Mouse (Mus musculus): ENCODE data around the gene Xaf1. TPM values are rescaled to one million over a fixed set of nuclear protein-coding genes. Genes with fewer than 3 reads are reported as not detected.

Gene Xaf1
- polyA plus RNA-seq, 1 experiment from 2014 or later = 4.9 TPM

GRCm38 (mm10) chr11:72308982-72309381 is 7.6 kb downstream of the Xaf1 start:
- Histone ChIP-seq H3K4me2 (replicated peaks; ENCODE audit: low read depth, low read length) (no peak overlapping the region), H3K9me3 (ENCODE audit: low read length) (no peaks in the 10 kb centered on the region), H3K4me3 (ENCODE audit: low read length) (no peak overlapping the region), H3K36me3 (ENCODE audit: insufficient read depth, low read length) (no peaks in the 10 kb centered on the region), H3K9ac (replicated peaks; ENCODE audit: low read length) (no peak overlapping the region), H3K4me1 (ENCODE audit: insufficient read depth, low read length) (no peaks in the 10 kb centered on the region), H3K27me3 (ENCODE audit: insufficient read depth, low read length) (peaks cover 5% of the 10 kb centered on the region), H3K27ac (ENCODE audit: low read length) (no peak overlapping the region)
- no peak for ATAC-seq (ENCODE audit: low FRiP score, low TSS enrichment)
- 42% methylated on average over 2 of the region's 2 CpGs for WGBS

GRCm38 (mm10) chr11:72310491-72310890 is 9.1 kb downstream of the Xaf1 start:
- Histone ChIP-seq H3K4me2 (replicated peaks; ENCODE audit: low read depth, low read length) (no peak overlapping the region), H3K27me3 (ENCODE audit: insufficient read depth, low read length) (peaks cover 19% of the 10 kb centered on the region), H3K27ac (ENCODE audit: low read length) (no peak overlapping the region), H3K36me3 (ENCODE audit: insufficient read depth, low read length) (no peaks in the 10 kb centered on the region), H3K4me3 (ENCODE audit: low read length) (no peak overlapping the region), H3K4me1 (ENCODE audit: insufficient read depth, low read length) (no peaks in the 10 kb centered on the region), H3K9me3 (ENCODE audit: low read length) (no peaks in the 10 kb centered on the region), H3K9ac (replicated peaks; ENCODE audit: low read length) (no peak overlapping the region)
- WGBS = 76% methylated on average over 4 of the region's 4 CpGs
- ATAC-seq (ENCODE audit: low FRiP score, low TSS enrichment) = no peak

GRCm38 (mm10) chr11:72311355-72312001 is 10.0 kb downstream of the Xaf1 start:
- no peak for ATAC-seq (ENCODE audit: low FRiP score, low TSS enrichment)
- no peak overlapping the region for H3K4me2 ChIP-seq (replicated peaks; ENCODE audit: low read depth, low read length)
- no peaks in the 10 kb centered on the region for H3K4me1 ChIP-seq (ENCODE audit: insufficient read depth, low read length)
- peaks cover 21% of the 10 kb centered on the region for H3K27me3 ChIP-seq (ENCODE audit: insufficient read depth, low read length)
- no peak overlapping the region for H3K4me3 ChIP-seq (ENCODE audit: low read length)
- H3K9ac ChIP-seq (replicated peaks; ENCODE audit: low read length) = no peak overlapping the region
- no peak overlapping the region for H3K27ac ChIP-seq (ENCODE audit: low read length)
- WGBS = 82% methylated on average over 10 of the region's 10 CpGs
- H3K36me3 ChIP-seq (ENCODE audit: insufficient read depth, low read length) = no peaks in the 10 kb centered on the region
- no peaks in the 10 kb centered on the region for H3K9me3 ChIP-seq (ENCODE audit: low read length)

- Histone ChIP-seq H3K27ac (ENCODE audit: low read length) (no peak within 1 kb of the TSS), H3K4me1 (ENCODE audit: insufficient read depth, low read length) (no peaks in the 10 kb centered on the region), H3K4me3 (ENCODE audit: low read length) (peak within 1 kb of the TSS; percentile 28), H3K27me3 (ENCODE audit: insufficient read depth, low read length) (peaks cover 21% of the 10 kb centered on the region), H3K9me3 (ENCODE audit: low read length) (no peaks in the 10 kb centered on the region), H3K36me3 (ENCODE audit: insufficient read depth, low read length) (no peaks in the 10 kb centered on the region), H3K9ac (replicated peaks; ENCODE audit: low read length) (0 out of 2 replicates have a peak within 1 kb of the TSS, but pooled peaks have one; percentile 3), H3K4me2 (replicated peaks; ENCODE audit: low read depth, low read length) (peak within 1 kb of the TSS; percentile 51)
- 11% methylated on average over 41 of the region's 42 CpGs for WGBS
- ATAC-seq (ENCODE audit: low FRiP score, low TSS enrichment) = peak; percentile 46; the same call in 1 of the 2 replicates
Measured at GRCm38 (mm10) chr11:72314151-72314895, 12.9 kb downstream of the Xaf1 start, which contains the start of gene Fbxo39. Gene Fbxo39, plus strand, starts transcription at chr11:72314444.

DNA sequence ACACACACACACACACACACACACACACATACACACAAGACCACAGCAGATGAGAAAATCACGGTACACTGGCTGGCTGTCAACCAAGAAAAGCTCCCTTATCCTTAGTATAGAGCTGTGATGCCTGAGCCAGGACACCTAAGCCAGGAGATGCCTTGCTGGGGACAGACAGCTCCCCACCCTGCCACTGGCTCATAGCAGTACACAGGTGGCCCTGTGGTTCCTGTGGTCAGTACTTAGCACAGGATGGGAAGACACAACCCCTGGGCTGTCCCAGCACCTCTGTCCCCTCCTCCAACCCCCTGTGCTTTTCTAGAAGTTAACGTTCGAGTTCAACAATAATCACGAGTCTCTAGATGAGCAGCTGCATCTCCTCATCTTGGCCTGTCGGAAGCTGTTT is 16.6 kb downstream of the Xaf1 start:
- H3K4me1 ChIP-seq (ENCODE audit: insufficient read depth, low read length) = no peaks in the 10 kb centered on the region
- WGBS = 47% methylated on average over 5 of the region's 5 CpGs
- ATAC-seq (ENCODE audit: low FRiP score, low TSS enrichment) = no peak

DNA sequence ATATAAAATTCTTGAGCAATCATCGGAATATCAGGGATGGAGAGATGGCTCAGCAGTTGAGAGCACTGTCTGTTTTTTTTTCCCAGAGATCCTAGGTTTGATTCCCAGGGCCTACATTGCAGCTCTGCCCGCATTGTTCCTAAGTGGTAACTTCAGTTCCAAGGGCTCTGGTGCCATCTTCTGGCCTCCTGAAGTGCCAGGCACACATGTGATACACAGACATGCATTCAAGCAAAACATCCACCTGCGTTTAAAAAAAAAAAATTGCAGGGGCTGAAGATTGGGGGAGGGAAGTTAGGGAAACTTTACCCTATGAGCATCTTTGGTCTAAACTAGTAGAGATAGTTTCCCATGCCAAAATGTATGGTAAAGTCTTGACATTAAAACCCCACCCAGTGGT is 23.0 kb downstream of the Xaf1 start:
- no peaks in the 10 kb centered on the region for H3K27me3 ChIP-seq (ENCODE audit: insufficient read depth, low read length)
- no peak overlapping the region for H3K4me3 ChIP-seq (ENCODE audit: low read length)
- H3K9me3 ChIP-seq (ENCODE audit: low read length) = no peaks in the 10 kb centered on the region
- no peak overlapping the region for H3K27ac ChIP-seq (ENCODE audit: low read length)
- ATAC-seq (ENCODE audit: low FRiP score, low TSS enrichment) = no peak
- 69% methylated on average over 3 of the region's 3 CpGs for WGBS
- no peaks in the 10 kb centered on the region for H3K4me1 ChIP-seq (ENCODE audit: insufficient read depth, low read length)
- no peak overlapping the region for H3K9ac ChIP-seq (replicated peaks; ENCODE audit: low read length)
- no peaks in the 10 kb centered on the region for H3K36me3 ChIP-seq (ENCODE audit: insufficient read depth, low read length)
- no peak overlapping the region for H3K4me2 ChIP-seq (replicated peaks; ENCODE audit: low read depth, low read length)

More for the DNA sequence above, 16.6 kb downstream of the Xaf1 start:
- H3K9me3 ChIP-seq (ENCODE audit: low read length) = no peaks in the 10 kb centered on the region
- peaks cover 21% of the 10 kb centered on the region for H3K27me3 ChIP-seq (ENCODE audit: insufficient read depth, low read length)
- H3K27ac ChIP-seq (ENCODE audit: low read length) = no peak overlapping the region
- H3K4me3 ChIP-seq (ENCODE audit: low read length) = no peak overlapping the region
- no peak overlapping the region for H3K4me2 ChIP-seq (replicated peaks; ENCODE audit: low read depth, low read length)
- no peaks in the 10 kb centered on the region for H3K36me3 ChIP-seq (ENCODE audit: insufficient read depth, low read length)
- no peak overlapping the region for H3K9ac ChIP-seq (replicated peaks; ENCODE audit: low read length)

GRCm38 (mm10) chr11:72325701-72326100 is 24.3 kb downstream of the Xaf1 start:
- no peak for ATAC-seq (ENCODE audit: low FRiP score, low TSS enrichment)
- no peak overlapping the region for H3K4me3 ChIP-seq (ENCODE audit: low read length)
- no peaks in the 10 kb centered on the region for H3K9me3 ChIP-seq (ENCODE audit: low read length)
- no peaks in the 10 kb centered on the region for H3K27me3 ChIP-seq (ENCODE audit: insufficient read depth, low read length)
- H3K4me2 ChIP-seq (replicated peaks; ENCODE audit: low read depth, low read length) = no peak overlapping the region
- WGBS = 84% methylated on average over 4 of the region's 4 CpGs
- H3K9ac ChIP-seq (replicated peaks; ENCODE audit: low read length) = no peak overlapping the region
- no peaks in the 10 kb centered on the region for H3K36me3 ChIP-seq (ENCODE audit: insufficient read depth, low read length)
- no peaks in the 10 kb centered on the region for H3K4me1 ChIP-seq (ENCODE audit: insufficient read depth, low read length)
- no peak overlapping the region for H3K27ac ChIP-seq (ENCODE audit: low read length)

- peaks cover 3% of the 10 kb centered on the region; the same call in 1 of the 2 replicates for H3K4me1 ChIP-seq (ENCODE audit: insufficient read depth, low read length)
- H3K9ac ChIP-seq (replicated peaks; ENCODE audit: low read length) = no peak overlapping the region
- 73% methylated on average over 9 of the region's 9 CpGs for WGBS
- ATAC-seq (ENCODE audit: low FRiP score, low TSS enrichment) = no peak
- no peaks in the 10 kb centered on the region for H3K36me3 ChIP-seq (ENCODE audit: insufficient read depth, low read length)
- H3K4me3 ChIP-seq (ENCODE audit: low read length) = no peak overlapping the region
- H3K27me3 ChIP-seq (ENCODE audit: insufficient read depth, low read length) = no peaks in the 10 kb centered on the region
- H3K4me2 ChIP-seq (replicated peaks; ENCODE audit: low read depth, low read length) = no peak overlapping the region
- H3K9me3 ChIP-seq (ENCODE audit: low read length) = no peaks in the 10 kb centered on the region
- H3K27ac ChIP-seq (ENCODE audit: low read length) = no peak overlapping the region
Measured at GRCm38 (mm10) chr11:72332951-72333667, 31.7 kb downstream of the Xaf1 start.

- 79% methylated on average over 4 of the region's 4 CpGs for WGBS
- Histone ChIP-seq H3K9me3 (ENCODE audit: low read length) (no peaks in the 10 kb centered on the region), H3K27ac (ENCODE audit: low read length) (no peak overlapping the region), H3K4me1 (ENCODE audit: insufficient read depth, low read length) (peaks cover 18% of the 10 kb centered on the region), H3K36me3 (ENCODE audit: insufficient read depth, low read length) (no peaks in the 10 kb centered on the region), H3K4me2 (replicated peaks; ENCODE audit: low read depth, low read length) (no peak overlapping the region), H3K9ac (replicated peaks; ENCODE audit: low read length) (no peak overlapping the region), H3K4me3 (ENCODE audit: low read length) (no peak overlapping the region), H3K27me3 (ENCODE audit: insufficient read depth, low read length) (no peaks in the 10 kb centered on the region)
- no peak for ATAC-seq (ENCODE audit: low FRiP score, low TSS enrichment)
Measured at GRCm38 (mm10) chr11:72334653-72335052, 33.2 kb downstream of the Xaf1 start.
